In genomic region chr7:47008168-47008993, GRCm38 (mm10) we compare ENCODE assay signal across 8 mouse cellular contexts. TPM values are rescaled to one million over a fixed set of nuclear protein-coding genes. Genes with fewer than 3 reads are reported as not detected.
DNase-seq lines count a peak whose midpoint lies in the region; ATAC-seq and TF ChIP-seq lines count a peak whose summit lies in the region.

Spty2d1 (minus strand) TSS chr7:47008411.

- TF ChIP-seq EP300 in ES-Bruce4 (IDR thresholded peaks at IDR 0.05; ENCODE audit: insufficient read depth, low read depth, low read length): no peak
- peak; percentile 90 for TF ChIP-seq EP300 in liver, postnatal 0 days (IDR thresholded peaks at IDR 0.05; ENCODE audit: low read depth)

- peak within 1 kb of the TSS; percentile 92 for H3K4me3 ChIP-seq in ES-Bruce4 (ENCODE audit: low read depth, low read length)
- peak within 1 kb of the TSS; percentile 67 for H3K4me3 ChIP-seq in forebrain, embryonic 13.5 days
- H3K4me3 ChIP-seq in liver, postnatal 0 days (ENCODE audit: low read depth, low read length): peak within 1 kb of the TSS; percentile 79
- peak within 1 kb of the TSS; percentile 55 for H3K4me3 ChIP-seq in neural tube, embryonic 14.5 days (ENCODE audit: low read depth, low read length)

- peak within 1 kb of the TSS; percentile 95 for H3K4me2 ChIP-seq in forebrain, embryonic 13.5 days
- H3K4me2 ChIP-seq in liver, postnatal 0 days (ENCODE audit: low read depth, low read length): peak within 1 kb of the TSS; percentile 88
- peak within 1 kb of the TSS; percentile 67 for H3K4me2 ChIP-seq in neural tube, embryonic 14.5 days (ENCODE audit: low read depth, low read length)

- DNase-seq in heart, postnatal 10 days: peak; percentile 99
- peak; percentile 94 for DNase-seq in large intestine, adult 2 months (ENCODE audit: low read depth, low spot score)
- DNase-seq in liver, postnatal 0 days: peak; percentile 99
- peak; percentile 100 for DNase-seq in testis, postnatal 10 days (ENCODE audit: low spot score)

- no peak for TF ChIP-seq CTCF in ES-Bruce4 (IDR thresholded peaks at IDR 0.05; ENCODE audit: low read depth, low read length)
- no peak for TF ChIP-seq CTCF in liver, postnatal 0 days (IDR thresholded peaks at IDR 0.05; ENCODE audit: low read depth)

- no peaks in the 10 kb centered on the region for H3K36me3 ChIP-seq in ES-Bruce4 (ENCODE audit: control insufficient read depth, insufficient read depth, low read length, poor library complexity, severe bottlenecking)
- no peaks in the 10 kb centered on the region for H3K36me3 ChIP-seq in forebrain, embryonic 13.5 days (ENCODE audit: poor library complexity, severe bottlenecking)
- no peaks in the 10 kb centered on the region for H3K36me3 ChIP-seq in liver, postnatal 0 days (replicated peaks; ENCODE audit: insufficient read depth, low read length)
- H3K36me3 ChIP-seq in neural tube, embryonic 14.5 days (ENCODE audit: control insufficient read depth, insufficient read depth, low read length): no peaks in the 10 kb centered on the region

- WGBS in forebrain, embryonic 13.5 days: 1% methylated on average over 57 of the region's 57 CpGs
- under 1% methylated on average over 57 of the region's 57 CpGs for WGBS in large intestine, adult 2 months
- WGBS in liver, postnatal 0 days (ENCODE audit: insufficient replicate concordance): 1% methylated on average over 57 of the region's 57 CpGs
- WGBS in neural tube, embryonic 14.5 days: 1% methylated on average over 57 of the region's 57 CpGs

- intact Hi-C loops in heart, postnatal 10 days (cut with DNase I): no loop called here

- H3K4me1 ChIP-seq in ES-Bruce4 (ENCODE audit: control insufficient read depth, insufficient read depth, low read length): peaks cover 4% of the 10 kb centered on the region
- H3K4me1 ChIP-seq in forebrain, embryonic 13.5 days: peaks cover 48% of the 10 kb centered on the region
- H3K4me1 ChIP-seq in liver, postnatal 0 days (ENCODE audit: insufficient read depth): peaks cover 30% of the 10 kb centered on the region
- H3K4me1 ChIP-seq in neural tube, embryonic 14.5 days (ENCODE audit: control insufficient read depth, insufficient read depth, low read length): peaks cover 22% of the 10 kb centered on the region

- peak; percentile 85 for TF ChIP-seq POLR2A in ES-Bruce4 (IDR thresholded peaks at IDR 0.05; ENCODE audit: insufficient read depth, low read length)

- peaks cover 8% of the 10 kb centered on the region for H3K9me3 ChIP-seq in ES-Bruce4 (replicated peaks; ENCODE audit: control insufficient read depth, insufficient read depth, low read length, poor library complexity, severe bottlenecking)
- no peaks in the 10 kb centered on the region for H3K9me3 ChIP-seq in forebrain, embryonic 13.5 days (replicated peaks)
- H3K9me3 ChIP-seq in liver, postnatal 0 days (ENCODE audit: low read length): no peaks in the 10 kb centered on the region
- no peaks in the 10 kb centered on the region for H3K9me3 ChIP-seq in neural tube, embryonic 14.5 days (ENCODE audit: control insufficient read depth, low read length)

- ATAC-seq in cerebellum, adult (ENCODE audit: insufficient number of reproducible peaks, low FRiP score, low TSS enrichment): peak; percentile 95
- peak; percentile 96 for ATAC-seq in forebrain, embryonic 13.5 days
- peak; percentile 94 for ATAC-seq in liver, postnatal 0 days
- ATAC-seq in neural tube, embryonic 14.5 days (ENCODE audit: low read depth): peak; percentile 97

- H3K9ac ChIP-seq in ES-Bruce4 (ENCODE audit: low read depth, poor library complexity, severe bottlenecking): peak within 1 kb of the TSS; percentile 24
- H3K9ac ChIP-seq in forebrain, embryonic 13.5 days: peak within 1 kb of the TSS; percentile 69
- peak within 1 kb of the TSS; percentile 81 for H3K9ac ChIP-seq in liver, postnatal 0 days (replicated peaks)
- peak within 1 kb of the TSS; percentile 59 for H3K9ac ChIP-seq in neural tube, embryonic 14.5 days (replicated peaks; ENCODE audit: low read depth, low read length)

- H3K27me3 ChIP-seq in ES-Bruce4 (ENCODE audit: control insufficient read depth, insufficient read depth, low read length, poor library complexity, severe bottlenecking): no peaks in the 10 kb centered on the region
- H3K27me3 ChIP-seq in forebrain, embryonic 13.5 days: no peaks in the 10 kb centered on the region
- no peaks in the 10 kb centered on the region for H3K27me3 ChIP-seq in liver, postnatal 0 days (ENCODE audit: insufficient read depth, low read length)
- H3K27me3 ChIP-seq in neural tube, embryonic 14.5 days (ENCODE audit: control insufficient read depth, insufficient read depth, low read length): no peaks in the 10 kb centered on the region

- peak within 1 kb of the TSS; percentile 5; the same call in 1 of the 2 replicates for H3K27ac ChIP-seq in ES-Bruce4 (ENCODE audit: insufficient read depth, low read length)
- H3K27ac ChIP-seq in forebrain, embryonic 13.5 days: peak within 1 kb of the TSS; percentile 82
- H3K27ac ChIP-seq in liver, postnatal 0 days (ENCODE audit: low read depth): peak within 1 kb of the TSS; percentile 98
- peak within 1 kb of the TSS; percentile 69 for H3K27ac ChIP-seq in neural tube, embryonic 14.5 days (ENCODE audit: low read depth, low read length)

RNA-seq across cellular contexts. Expression of gene Spty2d1, which starts in this region (rescaled TPM):
- polyA plus RNA-seq in ES-Bruce4 (2011; ENCODE audit: insufficient read depth, insufficient read length, low read depth, missing spikeins): 16.8 and 18.0 TPM in 2 replicates
- polyA plus RNA-seq in forebrain, embryonic 13.5 days (2015; fragmentation: Nextera tagmentation; extraction: Ambion mirVana): 12.0 and 12.4 TPM in 2 replicates
- total RNA-seq in heart, postnatal 10 days (2021): 10 to 100 TPM; 12.5 to 13.8 TPM
- 3.8 and 6.2 TPM in 2 replicates for polyA plus RNA-seq in large intestine, adult 2 months (2012; rRNA removed)
- 6.0 and 6.4 TPM in 2 replicates for polyA plus RNA-seq in liver, postnatal 0 days (2015; fragmentation: Nextera tagmentation; extraction: Ambion mirVana)
- polyA plus RNA-seq in neural tube, embryonic 14.5 days (2014; fragmentation: Nextera tagmentation; extraction: Ambion mirVana): 7.1 and 10.0 TPM in 2 replicates

Comparison
In these comparisons a context has a peak if more than half of its experiments do, and no peak if none do; other contexts are left out.
1. Peak in every context shown above with its lines: DNase-seq, ATAC-seq, H3K4me3 ChIP-seq and H3K27ac ChIP-seq.
2. H3K27ac ChIP-seq: peak in every context shown above with its lines; median percentile 98 in liver, postnatal 0 days; 82 in forebrain, embryonic 13.5 days; 69 in neural tube, embryonic 14.5 days; 5 in ES-Bruce4.
3. H3K9ac ChIP-seq: peak in every context shown above with its lines; median percentile 81 in liver, postnatal 0 days; 69 in forebrain, embryonic 13.5 days; 59 in neural tube, embryonic 14.5 days; 24 in ES-Bruce4.